Mouse (Mus musculus): ENCODE results near the gene Mast3.

Mast3 gene

DNA sequence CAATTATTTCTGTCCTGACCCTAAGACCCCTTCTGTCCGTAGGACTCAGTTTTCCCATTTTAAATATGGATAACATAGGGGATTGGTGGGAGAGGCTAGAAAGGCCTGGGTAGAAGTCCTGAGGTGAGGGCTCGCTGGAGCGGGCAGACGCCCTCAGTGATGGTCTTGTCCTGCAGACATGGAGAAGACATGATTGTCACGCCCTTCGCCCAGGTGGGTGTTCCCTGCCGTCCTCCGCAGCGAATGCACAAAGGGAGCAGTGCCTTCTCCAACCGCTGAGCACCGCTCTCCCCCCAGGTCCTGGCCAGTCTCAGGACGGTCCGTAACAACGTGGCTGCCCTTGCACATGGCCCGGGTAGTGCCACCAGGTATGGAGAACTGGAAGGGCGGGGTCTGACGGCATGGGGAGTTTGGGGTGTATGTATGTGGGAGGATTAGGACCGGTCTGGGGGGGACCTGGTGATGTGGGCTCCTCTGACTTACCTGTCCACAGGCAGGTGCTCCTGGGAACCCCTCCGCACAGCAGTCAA, 59.1 kb downstream of the Mast3 start:
- no peak for DNase-seq (ENCODE audit: low read depth)

- peak; percentile 47 for DNase-seq (ENCODE audit: low read depth)
Measured at GRCm38 (mm10) chr8:70744806-70745205, 60.0 kb downstream of the Mast3 start.

DNA sequence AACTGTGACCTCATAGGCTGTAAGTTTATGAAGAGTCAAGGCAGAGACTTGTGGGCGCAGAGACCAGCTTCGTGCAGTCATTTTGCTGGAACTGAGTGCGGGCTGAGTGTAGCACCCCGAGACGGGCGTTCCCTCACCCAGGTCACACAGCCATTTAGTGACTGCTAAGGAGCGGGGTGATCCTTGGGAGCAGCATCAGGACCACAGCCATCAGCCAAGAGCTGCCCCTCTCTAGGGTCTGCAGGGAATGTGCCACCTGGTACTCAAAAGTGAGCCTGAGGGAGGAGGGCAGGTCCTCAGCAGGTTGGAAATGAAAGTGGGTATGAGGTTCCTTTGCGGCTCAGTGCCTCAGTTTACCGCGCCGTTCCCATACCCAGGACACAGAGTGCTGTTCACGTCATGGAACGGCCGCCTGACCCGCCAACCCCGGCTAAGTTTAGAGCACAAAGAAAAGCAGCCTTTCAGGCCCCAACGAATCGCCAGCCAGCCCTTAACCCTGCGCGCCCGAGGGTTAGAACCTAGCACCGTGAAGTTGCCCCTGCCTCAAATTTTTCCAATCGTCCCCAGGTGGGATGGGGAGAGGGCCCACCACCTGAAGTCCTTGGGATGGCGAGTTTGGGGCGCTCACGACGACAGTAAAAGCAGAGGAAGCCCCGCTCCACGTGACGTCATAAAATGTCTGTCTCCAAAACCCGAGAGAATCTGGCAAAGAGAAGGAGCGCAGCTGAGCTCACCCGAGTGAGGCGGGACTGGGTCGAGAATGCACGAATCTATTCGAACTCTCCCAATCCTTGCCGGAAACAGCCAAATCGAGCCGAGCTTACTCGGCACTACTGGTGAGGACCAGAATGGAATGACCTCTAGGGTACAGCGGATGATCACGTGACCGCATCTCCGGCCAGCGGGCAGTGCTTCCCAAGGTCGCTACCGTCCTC, 60.9 kb downstream of the Mast3 start:
- DNase-seq (ENCODE audit: low read depth) = peak; percentile 66

GRCm38 (mm10) chr8:70742981-70743655, 61.7 kb downstream of the Mast3 start:
- peak; percentile 51 for DNase-seq (ENCODE audit: low read depth)

DNA sequence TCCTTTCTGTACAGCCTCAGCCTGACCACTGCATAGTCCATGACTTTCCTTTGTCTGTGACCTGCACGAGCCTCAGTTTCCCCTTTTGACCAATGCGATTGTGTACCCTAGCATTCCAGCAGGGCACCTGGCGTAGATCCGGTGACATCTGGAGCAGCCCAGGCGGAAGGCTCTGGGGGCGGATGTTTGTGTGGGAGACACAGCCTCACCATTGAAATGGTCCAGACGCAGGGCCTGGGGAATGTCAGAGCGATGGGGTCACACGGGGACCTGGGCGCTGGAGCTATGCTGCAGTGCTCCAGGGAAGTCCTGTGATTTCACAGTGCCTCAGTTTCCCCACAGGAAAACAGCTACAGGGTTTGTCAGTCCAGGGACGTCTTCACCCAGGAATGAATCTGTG, 62.7 kb downstream of the Mast3 start:
- DNase-seq (ENCODE audit: low read depth) = no peak

DNA sequence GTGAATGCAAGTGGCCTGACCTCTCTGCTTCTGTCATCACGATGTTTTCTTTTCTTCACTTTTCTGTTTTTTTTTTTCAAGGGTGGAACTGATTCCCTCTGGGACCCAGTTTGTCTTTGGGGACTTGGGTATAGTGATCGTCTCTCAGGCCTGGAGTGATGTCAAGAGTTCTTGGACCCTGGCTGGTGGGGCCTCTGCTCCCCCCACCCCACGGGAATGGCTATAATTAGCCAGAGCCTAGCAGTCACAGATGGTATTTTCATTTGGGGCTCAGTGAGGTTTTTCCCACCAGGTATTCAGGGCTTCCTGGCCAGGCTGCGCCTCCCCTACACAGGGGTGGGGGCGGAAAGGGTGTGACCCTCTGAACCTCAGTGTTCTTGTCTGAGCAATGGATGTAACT, 63.2 kb downstream of the Mast3 start:
- no peak for DNase-seq (ENCODE audit: low read depth)

DNA sequence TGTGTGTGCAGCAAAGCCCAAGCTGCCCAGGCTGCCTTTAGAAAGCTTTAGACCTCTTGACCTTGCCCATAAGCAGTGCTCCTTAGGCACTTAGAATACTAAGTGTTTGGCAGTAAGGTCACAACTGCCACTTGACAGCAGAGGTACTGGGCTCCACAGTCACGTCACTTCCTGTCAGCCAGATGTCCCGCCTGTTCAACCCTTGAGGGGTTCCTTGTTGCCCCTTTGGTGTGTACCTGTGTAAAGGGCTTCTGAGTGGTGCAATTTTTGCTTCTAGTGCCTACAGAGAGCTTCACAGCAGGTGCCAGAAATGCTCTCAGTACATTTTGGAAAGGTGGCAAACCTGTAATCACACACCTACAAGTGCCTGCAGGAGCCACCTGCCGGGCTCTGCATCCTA, 66.6 kb downstream of the Mast3 start:
- DNase-seq (ENCODE audit: low read depth) = no peak

- no peak for DNase-seq (ENCODE audit: low read depth)
Measured at GRCm38 (mm10) chr8:70737705-70738104, 67.1 kb downstream of the Mast3 start.

DNA sequence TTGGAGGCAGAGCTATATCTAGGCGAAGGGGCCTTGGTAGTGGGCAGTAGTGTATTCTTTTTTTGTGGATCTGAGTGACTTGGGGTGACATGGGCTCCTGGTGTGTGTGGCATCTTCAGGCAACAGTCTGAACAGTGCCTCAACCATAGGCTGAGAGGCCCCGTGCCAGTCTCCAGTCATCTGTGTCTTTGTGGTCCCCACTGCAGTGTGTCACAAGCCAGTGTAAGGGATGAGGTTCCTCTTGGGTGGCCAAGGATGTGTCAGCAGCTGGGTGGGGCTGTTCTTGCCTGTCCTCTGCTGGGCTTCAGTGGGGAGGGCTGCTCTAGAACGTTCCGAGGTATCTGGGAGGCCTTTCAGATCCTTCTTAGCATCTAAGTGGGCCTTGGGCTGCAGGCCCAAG, 73.9 kb downstream of the Mast3 start:
- DNase-seq (ENCODE audit: low read depth) = no peak

- DNase-seq (ENCODE audit: low read depth) = peak; percentile 64
Measured at GRCm38 (mm10) chr8:70729808-70730475, 74.9 kb downstream of the Mast3 start.
